ENCODE assay signal across 15 mouse cellular contexts in the genomic region with DNA sequence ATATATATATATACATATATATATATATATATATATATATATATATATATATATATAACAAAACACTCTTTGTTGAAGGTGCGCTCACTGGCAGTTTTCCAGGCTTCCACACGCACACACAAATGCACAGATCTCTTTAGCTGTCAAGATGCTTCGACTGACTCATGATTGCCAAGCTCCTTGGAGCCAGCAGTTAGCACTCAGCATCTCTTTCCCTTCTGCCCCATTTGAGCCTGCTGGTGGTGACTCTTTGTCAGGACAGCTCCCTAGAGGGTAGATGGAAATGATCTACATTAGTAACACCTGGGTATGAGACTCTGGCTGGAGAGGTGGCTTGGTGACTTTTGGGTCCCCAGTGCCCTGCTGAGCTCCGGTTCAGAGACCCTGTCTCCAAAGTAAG. TPM values are rescaled to one million over a fixed set of nuclear protein-coding genes. Genes with fewer than 3 reads are reported as not detected.
DNase-seq lines count a peak whose midpoint lies in the region; ATAC-seq and TF ChIP-seq lines count a peak whose summit lies in the region.
"Had no signal": no experiment of that assay in that cellular context is flagged by ENCODE, and none has a peak within 500 bp of the region (broad histone marks: within the 10 kb centered on the region; RNA-seq: fewer than 3 reads in every experiment).

No protein-coding gene starts in this region.

- 62% methylated on average over 4 of the region's 4 CpGs for WGBS in forebrain, postnatal 0 days
- 87% methylated on average over 4 of the region's 4 CpGs for WGBS in forebrain, embryonic 12.5 days
- WGBS in lung, embryonic 16.5 days: 49% methylated on average over 4 of the region's 4 CpGs
- 52% methylated on average over 4 of the region's 4 CpGs for WGBS in lung, postnatal 0 days
- 17% methylated on average over 4 of the region's 4 CpGs for WGBS in cerebellum, adult 2 months

- H3K27ac ChIP-seq in forebrain, postnatal 0 days (ENCODE audit: low read depth, low read length): peak overlapping the region; percentile 36; the same call in 1 of the 2 replicates
- H3K27ac ChIP-seq in forebrain, embryonic 12.5 days: no peak overlapping the region
- peak overlapping the region; percentile 54; the same call in 1 of the 2 replicates for H3K27ac ChIP-seq in lung, embryonic 16.5 days (ENCODE audit: low read length)
- no peak overlapping the region for H3K27ac ChIP-seq in lung, postnatal 0 days (ENCODE audit: low read length)
- no peak overlapping the region for H3K27ac ChIP-seq in cerebellum, adult 2 months (ENCODE audit: insufficient read depth, low read length)
- H3K27ac ChIP-seq: liver, embryonic 13.5 days; midbrain, embryonic 12.5 days had no signal

- H3K9me3 ChIP-seq in forebrain, postnatal 0 days (ENCODE audit: low read length): no peaks in the 10 kb centered on the region
- H3K9me3 ChIP-seq in forebrain, embryonic 12.5 days: no peaks in the 10 kb centered on the region
- H3K9me3 ChIP-seq in lung, embryonic 16.5 days (ENCODE audit: control insufficient read depth, low read length): no peaks in the 10 kb centered on the region
- no peaks in the 10 kb centered on the region for H3K9me3 ChIP-seq in lung, postnatal 0 days (ENCODE audit: low read length)
- H3K9me3 ChIP-seq: G1E; liver, embryonic 13.5 days; midbrain, embryonic 12.5 days had no signal

- H3K9ac ChIP-seq in forebrain, postnatal 0 days: no peak overlapping the region
- no peak overlapping the region for H3K9ac ChIP-seq in forebrain, embryonic 12.5 days
- no peak overlapping the region for H3K9ac ChIP-seq in lung, embryonic 16.5 days (ENCODE audit: low read length)
- H3K9ac ChIP-seq in lung, postnatal 0 days (replicated peaks; ENCODE audit: low read depth): no peak overlapping the region
- H3K9ac ChIP-seq: liver, embryonic 13.5 days; midbrain, embryonic 12.5 days had no signal

- ATAC-seq in forebrain, postnatal 0 days: no peak
- ATAC-seq in forebrain, embryonic 12.5 days (ENCODE audit: low FRiP score): no peak
- no peak for ATAC-seq in lung, embryonic 16.5 days (ENCODE audit: low read depth)
- no peak for ATAC-seq in lung, postnatal 0 days
- ATAC-seq: inflammation-experienced regulatory T-cells, adult 6 months had no signal

- H3K4me1 ChIP-seq in forebrain, postnatal 0 days (ENCODE audit: insufficient read depth): 0 out of 2 replicates have a peak, but pooled peaks cover 6% of the 10 kb centered on the region
- H3K4me1 ChIP-seq in forebrain, embryonic 12.5 days: no peaks in the 10 kb centered on the region
- H3K4me1 ChIP-seq in lung, embryonic 16.5 days (replicated peaks; ENCODE audit: control insufficient read depth, insufficient read depth, low read length): peaks cover 14% of the 10 kb centered on the region
- H3K4me1 ChIP-seq in lung, postnatal 0 days (ENCODE audit: insufficient read depth, low read depth, low read length): no peaks in the 10 kb centered on the region; the same call in 1 of the 2 replicates
- H3K4me1 ChIP-seq in cerebellum, adult 2 months (ENCODE audit: control insufficient read depth, insufficient read depth, low read length): peaks cover 12% of the 10 kb centered on the region; the same call in 1 of the 2 replicates
- H3K4me1 ChIP-seq: midbrain, embryonic 12.5 days had no signal

- no peak overlapping the region for H3K4me2 ChIP-seq in forebrain, postnatal 0 days (ENCODE audit: low read depth)
- H3K4me2 ChIP-seq in forebrain, embryonic 12.5 days: no peak overlapping the region
- H3K4me2 ChIP-seq in lung, embryonic 16.5 days (ENCODE audit: low read depth, low read length): no peak overlapping the region
- no peak overlapping the region for H3K4me2 ChIP-seq in lung, postnatal 0 days (replicated peaks; ENCODE audit: low read depth, low read length)
- H3K4me2 ChIP-seq: liver, embryonic 13.5 days; midbrain, embryonic 12.5 days had no signal

- H3K27me3 ChIP-seq in forebrain, postnatal 0 days (ENCODE audit: insufficient read depth, low read length): no peaks in the 10 kb centered on the region
- no peaks in the 10 kb centered on the region for H3K27me3 ChIP-seq in forebrain, embryonic 12.5 days
- no peaks in the 10 kb centered on the region for H3K27me3 ChIP-seq in lung, embryonic 16.5 days (ENCODE audit: control insufficient read depth, insufficient read depth, low read depth, low read length)
- H3K27me3 ChIP-seq in lung, postnatal 0 days (replicated peaks; ENCODE audit: insufficient read depth, low read length): no peaks in the 10 kb centered on the region
- H3K27me3 ChIP-seq in cerebellum, adult 2 months (ENCODE audit: control insufficient read depth, insufficient read depth, low read length): no peaks in the 10 kb centered on the region
- H3K27me3 ChIP-seq: liver, embryonic 13.5 days; midbrain, embryonic 12.5 days had no signal

- peaks cover 14% of the 10 kb centered on the region; the same call in 1 of the 2 replicates for H3K36me3 ChIP-seq in forebrain, postnatal 0 days (ENCODE audit: insufficient read depth)
- peaks cover 44% of the 10 kb centered on the region for H3K36me3 ChIP-seq in forebrain, embryonic 12.5 days (replicated peaks)
- peaks cover 4% of the 10 kb centered on the region for H3K36me3 ChIP-seq in lung, embryonic 16.5 days (ENCODE audit: control insufficient read depth, insufficient read depth, low read length)
- H3K36me3 ChIP-seq in lung, postnatal 0 days (ENCODE audit: insufficient read depth, low read length): no peaks in the 10 kb centered on the region; the same call in 1 of the 2 replicates

- H3K4me3 ChIP-seq in forebrain, postnatal 0 days (ENCODE audit: low read depth, low read length): no peak overlapping the region
- H3K4me3 ChIP-seq in forebrain, embryonic 12.5 days (replicated peaks): no peak overlapping the region
- no peak overlapping the region for H3K4me3 ChIP-seq in lung, embryonic 16.5 days (ENCODE audit: low read length)
- H3K4me3 ChIP-seq in lung, postnatal 0 days (ENCODE audit: low read depth, low read length): no peak overlapping the region
- H3K4me3 ChIP-seq in cerebellum, adult 2 months (replicated peaks; ENCODE audit: insufficient read depth, low read depth, low read length): no peak overlapping the region
- H3K4me3 ChIP-seq: liver, embryonic 13.5 days; midbrain, embryonic 12.5 days had no signal

- no peak for TF ChIP-seq CTCF in forebrain, postnatal 0 days (IDR thresholded peaks at IDR 0.05; ENCODE audit: low read depth)
- TF ChIP-seq CTCF in lung, postnatal 0 days (IDR thresholded peaks at IDR 0.05): no peak
- no peak for TF ChIP-seq CTCF in cerebellum, adult 2 months (IDR thresholded peaks at IDR 0.05; ENCODE audit: borderline replicate concordance, insufficient read depth, low read depth, low read length)

- peak; percentile 46 for DNase-seq in forebrain, postnatal 0 days
- no peak for DNase-seq in lung, postnatal 0 days (ENCODE audit: low spot score)
- DNase-seq in cerebellum, adult 2 months: peak; percentile 31 to 50
- DNase-seq in retina, postnatal 1 day: peak; percentile 27
- DNase-seq in frontal cortex, adult 2 months (ENCODE audit: extremely low spot score in 1 of 2, low spot score in 1 of 2): no peak
- DNase-seq: adrenal gland, postnatal 14 days; heart, postnatal 14 days; kidney, adult 9 months; liver, embryonic 13.5 days; lung, postnatal 4 days had no signal

- TF ChIP-seq EP300 in lung, postnatal 0 days (IDR thresholded peaks at IDR 0.05): no peak

- TF ChIP-seq POLR2A in cerebellum, adult 2 months (IDR thresholded peaks at IDR 0.05; ENCODE audit: borderline replicate concordance, insufficient read depth, low read length): no peak

RNA-seq across cellular contexts. Expression of a gene that starts 20.1 kb away (rescaled TPM):
- 147 and 199 TPM in 2 replicates for total RNA-seq in forebrain, postnatal 0 days (2014; rRNA removed)
- polyA plus RNA-seq in forebrain, postnatal 0 days (2015; fragmentation: Nextera tagmentation; extraction: Ambion mirVana): 128 and 164 TPM in 2 replicates
- 128 and 164 TPM in 2 replicates for polyA plus RNA-seq in forebrain, embryonic 12.5 days (2016; fragmentation: Nextera tagmentation; extraction: Ambion mirVana)
- 196 and 197 TPM in 2 replicates for polyA plus RNA-seq in lung, embryonic 16.5 days (2015; fragmentation: Nextera tagmentation; extraction: Ambion mirVana)
- 124 and 131 TPM in 2 replicates for polyA plus RNA-seq in lung, postnatal 0 days (2015; fragmentation: Nextera tagmentation; extraction: Ambion mirVana)
- polyA plus RNA-seq in cerebellum, adult 2 months (2012; rRNA removed): 14.1 and 14.3 TPM in 2 replicates
- 15.9 and 18.0 TPM in 2 replicates for polyA plus RNA-seq in frontal cortex, adult 2 months (2012; rRNA removed)
- polyA plus RNA-seq: G1E had no signal

Comparison
In these comparisons a context has a peak if more than half of its experiments do, and no peak if none do; other contexts are left out.
1. H3K27ac ChIP-seq: peak in forebrain, postnatal 0 days (single experiment) and lung, embryonic 16.5 days (single experiment); none in forebrain, embryonic 12.5 days (single experiment), lung, postnatal 0 days (single experiment) and cerebellum, adult 2 months (single experiment).
2. DNase-seq: peak in forebrain, postnatal 0 days (single experiment), cerebellum, adult 2 months (2 of 2) and retina, postnatal 1 day (single experiment); none in lung, postnatal 0 days (single experiment) and frontal cortex, adult 2 months (0 of 2).